Mouse (Mus musculus): ENCODE measurements at regions not wholly inside any gene's neighbourhood (a gene's known extent, or its start where the extent isn't known, plus 50 kb on each side); places are given as distances from the start of the nearest gene placed in this dataset.

DNA sequence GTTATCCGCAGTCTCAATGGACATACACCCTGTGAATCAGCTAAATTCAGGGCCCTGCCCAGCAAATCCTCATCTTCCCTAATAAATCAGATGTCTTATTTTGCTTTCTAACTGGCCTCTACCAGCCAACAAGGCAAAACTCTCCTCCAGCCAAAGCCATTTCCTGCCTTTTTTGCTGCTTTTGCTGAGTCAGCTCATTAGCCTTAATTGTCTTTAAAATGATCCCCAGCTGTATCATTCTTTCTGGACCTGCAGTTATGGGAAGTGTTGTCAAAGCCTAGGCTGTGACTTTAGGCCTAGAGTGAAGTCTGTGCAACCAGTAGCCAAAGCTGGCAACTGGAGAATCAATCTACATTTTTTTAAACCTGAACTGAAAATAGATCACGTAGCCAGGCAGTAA, 81.4 kb downstream of the Mtpn start:
- ATAC-seq (ENCODE audit: poor library complexity, severe bottlenecking), result no peak

GRCm38 (mm10) chr6:35445007-35445406, 94.7 kb downstream of the Mtpn start:
- no peak for ATAC-seq (ENCODE audit: poor library complexity, severe bottlenecking)

DNA sequence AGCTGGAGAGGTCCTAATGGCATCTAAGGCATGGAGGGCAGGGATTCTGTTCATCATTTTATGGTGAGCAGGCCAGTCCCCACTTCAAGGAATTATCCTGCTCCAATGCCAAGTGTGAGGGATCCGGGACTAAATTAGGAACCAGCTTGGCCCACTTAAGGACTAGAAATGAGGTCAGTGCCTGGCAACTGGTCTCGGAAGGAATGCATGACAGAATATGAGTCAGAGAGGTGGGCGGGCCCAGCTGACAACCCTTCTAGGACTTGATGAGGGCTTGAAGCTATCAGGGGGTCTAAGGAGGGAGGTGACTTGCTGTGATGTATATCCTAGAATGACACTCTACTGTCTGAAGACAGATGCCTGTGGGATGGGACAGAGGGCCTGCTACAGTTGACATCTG, 100.4 kb upstream of the Fam180a start:
- ATAC-seq (ENCODE audit: poor library complexity, severe bottlenecking), result no peak

- no peak for ATAC-seq (ENCODE audit: poor library complexity, severe bottlenecking)
Observed at GRCm38 (mm10) chr6:35424521-35424920, 98.6 kb upstream of the Fam180a start.

- ATAC-seq (ENCODE audit: poor library complexity, severe bottlenecking), result no peak
Observed at GRCm38 (mm10) chr6:35420924-35421323, 95.0 kb upstream of the Fam180a start.

DNA sequence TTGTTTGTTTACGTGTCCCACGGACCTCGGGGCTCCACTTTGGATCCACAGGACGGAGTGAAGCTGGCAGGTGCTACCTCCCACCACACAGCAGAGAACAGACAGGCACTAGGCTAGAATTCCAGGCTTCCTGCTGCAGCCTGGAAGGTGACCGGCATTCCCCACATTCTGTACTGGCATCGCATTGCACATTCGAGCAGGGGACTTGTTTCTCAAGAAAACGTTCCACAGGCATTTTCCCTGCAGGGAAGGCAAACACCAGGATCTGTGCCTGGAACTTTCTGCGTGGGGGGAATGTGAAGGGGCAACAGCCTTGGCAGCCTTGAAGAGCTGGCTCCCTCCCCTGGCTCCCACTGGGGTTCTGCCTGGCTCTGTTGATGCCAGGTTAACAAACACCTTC, 79.1 kb upstream of the Fam180a start:
- no peak for ATAC-seq (ENCODE audit: poor library complexity, severe bottlenecking)

GRCm38 (mm10) chr6:35403341-35403910, 77.5 kb upstream of the Fam180a start:
- ATAC-seq (ENCODE audit: poor library complexity, severe bottlenecking), result no peak

DNA sequence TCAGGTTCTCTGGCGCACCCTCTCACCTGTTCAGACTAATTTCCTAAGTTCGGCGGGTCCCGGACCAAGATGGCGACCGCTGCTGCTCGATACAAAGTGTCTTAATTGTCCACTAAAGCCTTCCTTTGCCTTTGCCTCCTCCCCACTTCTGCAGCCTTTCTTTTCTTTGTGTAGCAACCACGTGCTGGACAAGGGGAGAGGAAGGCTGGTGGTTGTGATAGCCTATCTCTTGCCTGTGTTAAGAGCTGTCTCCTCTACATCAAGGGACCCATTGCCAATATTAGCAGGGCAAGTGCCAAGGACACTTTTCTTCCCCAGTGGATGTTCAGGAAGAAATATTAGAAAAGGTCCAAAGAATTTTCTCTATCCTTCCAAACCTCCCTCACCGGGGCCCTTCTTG, 69.8 kb upstream of the Fam180a start:
- ATAC-seq (ENCODE audit: poor library complexity, severe bottlenecking), result no peak

DNA sequence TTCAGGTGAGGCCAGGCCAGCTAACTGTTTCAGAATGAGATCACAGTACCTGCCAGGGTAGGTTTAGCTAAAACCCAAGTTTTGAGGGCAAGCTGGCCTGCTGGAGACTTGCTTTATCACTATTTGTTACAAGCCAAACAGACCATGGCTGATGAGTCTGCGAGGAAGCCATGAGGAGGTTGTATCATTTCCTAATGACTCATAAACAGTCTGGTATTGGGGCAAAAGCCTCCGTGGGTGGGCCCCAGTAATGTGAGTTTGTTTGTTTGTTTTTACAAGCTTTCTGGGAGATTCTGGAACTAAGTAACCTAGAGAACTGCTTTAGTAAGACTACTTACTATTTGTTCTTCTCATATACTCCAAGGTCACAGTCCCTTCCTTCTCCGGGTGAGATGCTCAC, 62.9 kb upstream of the Fam180a start:
- no peak for ATAC-seq (ENCODE audit: poor library complexity, severe bottlenecking)

DNA sequence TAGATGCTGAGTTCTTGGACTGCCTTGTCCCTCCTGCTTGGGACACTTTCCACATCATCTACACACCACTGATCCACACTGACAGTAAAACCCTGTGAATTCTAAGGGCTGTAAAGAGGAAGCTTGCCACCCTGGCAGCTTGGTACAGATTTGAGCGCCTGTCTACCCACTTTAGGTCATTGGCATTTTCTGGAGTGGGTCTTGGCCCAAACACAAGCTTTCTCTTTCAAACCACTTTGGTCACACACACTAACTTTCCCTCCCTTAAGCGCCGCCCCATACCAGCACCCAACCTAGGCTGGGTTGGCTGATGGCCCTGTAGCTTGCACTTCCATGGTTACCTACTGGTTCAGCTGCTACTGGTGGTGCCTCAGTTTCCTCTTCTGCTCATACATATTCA, 55.6 kb upstream of the Fam180a start:
- no peak for ATAC-seq (ENCODE audit: poor library complexity, severe bottlenecking)

- ATAC-seq (ENCODE audit: poor library complexity, severe bottlenecking), result peak; percentile 71
Observed at GRCm38 (mm10) chr6:35380721-35381466, 55.0 kb upstream of the Fam180a start.

DNA sequence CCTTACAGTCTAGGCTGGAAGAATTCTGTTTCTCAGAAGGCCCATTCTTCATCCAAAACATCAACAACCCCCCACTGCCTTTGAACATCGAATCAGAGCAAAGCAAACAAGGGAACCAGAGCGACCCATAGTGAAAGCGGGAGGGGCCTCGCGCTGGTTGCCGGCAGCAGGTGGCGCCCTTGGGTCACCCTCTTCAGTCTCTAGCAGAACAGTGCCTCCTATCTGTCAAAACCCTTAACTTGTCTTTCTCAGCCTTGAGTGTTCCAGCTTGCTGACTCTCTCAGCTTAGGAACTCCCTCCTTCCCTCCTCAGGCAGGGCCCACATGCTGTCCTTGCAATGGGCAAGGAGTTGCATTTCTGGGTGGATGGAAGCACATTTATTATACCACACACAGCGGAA, 53.9 kb upstream of the Fam180a start:
- ATAC-seq (ENCODE audit: poor library complexity, severe bottlenecking), result peak; percentile 96

GRCm38 (mm10) chr6:35378851-35379250, 52.9 kb upstream of the Fam180a start:
- no peak for ATAC-seq (ENCODE audit: poor library complexity, severe bottlenecking)

GRCm38 (mm10) chr6:35377535-35377934, 51.6 kb upstream of the Fam180a start:
- no peak for ATAC-seq (ENCODE audit: poor library complexity, severe bottlenecking)

DNA sequence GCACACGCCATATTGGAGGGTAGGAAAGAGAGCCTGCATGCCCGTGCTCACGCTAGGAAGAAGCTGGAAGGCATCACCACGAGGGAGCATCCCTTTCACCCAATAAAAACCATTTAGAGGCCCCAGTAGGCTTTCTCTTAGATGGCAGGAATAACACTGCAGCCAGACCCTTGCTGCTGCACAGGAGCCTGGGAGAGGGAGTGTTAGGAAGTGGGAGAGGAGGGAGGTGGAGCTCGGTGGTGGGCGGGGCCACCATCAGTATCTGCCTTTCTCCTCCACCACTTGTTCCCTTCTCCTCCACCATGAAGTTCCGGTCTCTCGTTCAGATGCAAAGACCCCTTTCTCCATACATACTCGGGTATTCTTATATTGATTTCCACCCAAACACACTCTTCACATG, 50.6 kb upstream of the Fam180a start:
- ATAC-seq (ENCODE audit: poor library complexity, severe bottlenecking), result no peak

Data from megakaryocyte, adult 5-6 weeks (primary cell).